Mouse (Mus musculus) heart, postnatal 0 days (tissue): ENCODE results near the gene Higd1b. TPM values are rescaled to one million over a fixed set of nuclear protein-coding genes. Genes with fewer than 3 reads are reported as not detected.

ENCODE experiments used
- ATAC-seq: fragments of 200-750 bp; cut with Nextera tagmentation; 2 replicates; pipeline ENCODE4 v1.8.0; 2017; ENCODE audit warnings: low read depth, moderate number of reproducible peaks, moderate library complexity; ENCODE audit not compliant: insufficient read depth
- DNase-seq: peaks from one replicate; pipeline ENCODE4 v3.0.0-alpha.2; 2016; ENCODE audit warnings: low spot score
- H3K27ac ChIP-seq: fragments of 300-500 bp; sonication (generic); 2 replicates; pipeline ENCODE4 v1.5.1; 2014; ENCODE audit warnings: low read depth, mild to moderate bottlenecking
- H3K27me3 ChIP-seq: fragments of 300-500 bp; sonication (generic); 2 replicates; pipeline ENCODE4 v1.6.1; 2014; ENCODE audit warnings: low read length, mixed read lengths; ENCODE audit not compliant: control insufficient read depth, insufficient read depth
- H3K36me3 ChIP-seq: fragments of 300-500 bp; sonication (generic); replicated peaks from 2 replicates; pipeline ENCODE4 v1.6.1; 2014; ENCODE audit warnings: low read length, mixed read lengths; ENCODE audit not compliant: control insufficient read depth, insufficient read depth
- H3K4me1 ChIP-seq: fragments of 300-500 bp; sonication (generic); 2 replicates; pipeline ENCODE4 v1.6.1; 2014; ENCODE audit warnings: antibody characterized with exemption; ENCODE audit not compliant: control insufficient read depth, insufficient read depth
- H3K4me2 ChIP-seq: fragments of 300-500 bp; sonication (generic); 2 replicates; pipeline ENCODE4 v1.6.1; 2014; ENCODE audit warnings: low read depth, mild to moderate bottlenecking, low read length, moderate library complexity
- H3K4me3 ChIP-seq: fragments of 300-500 bp; sonication (generic); 2 replicates; pipeline ENCODE4 v1.5.1; 2014; ENCODE audit warnings: low read depth, low read length
- H3K9ac ChIP-seq: fragments of 300-500 bp; sonication (generic); replicated peaks from 2 replicates; pipeline ENCODE4 v1.6.1; 2014; ENCODE audit warnings: low read depth, low read length, mixed read lengths
- H3K9me3 ChIP-seq: fragments of 300-500 bp; sonication (generic); replicated peaks from 2 replicates; pipeline ENCODE4 v1.6.1; 2016; ENCODE audit warnings: low read length; ENCODE audit not compliant: control insufficient read depth
- CTCF ChIP-seq: IDR thresholded peaks from 2 replicates; pipeline ENCODE4 v1.5.1; 2016; ENCODE audit warnings: antibody characterized with exemption, control low read depth, low read depth
- EP300 ChIP-seq: IDR thresholded peaks from 2 replicates; pipeline ENCODE4 v1.6.1; 2016; ENCODE audit warnings: antibody characterized with exemption, low read depth
- WGBS: fragments of 180-500 bp; shearing (Covaris S2); extraction: QIAGEN DNeasy Blood & Tissue Kit; methylation state at CpG from one replicate; pipeline ENCODE4 v1.1.7; 2014; 5-methylcytosine and 5-hydroxymethylcytosine counted together
- polyA plus RNA-seq: library from polyadenylated mRNA; unstranded; fragments of >200 nt; fragmentation: Nextera tagmentation; extraction: Ambion mirVana; gene quantifications from 2 replicates; pipeline ENCODE4 v1.2.1, GENCODE M21; 2015
- total RNA-seq: library from RNA; depleted of rRNA; stranded (reverse); fragments of >200 nt; gene quantifications from 2 replicates; pipeline ENCODE4 v1.2.3, GENCODE M21; 2014; ENCODE audit warnings: low replicate concordance; rRNA removed

The Higd1b gene
- total RNA-seq (4.6 and 38.7 TPM in 2 replicates), polyA plus RNA-seq (11.7 and 13.2 TPM in 2 replicates)

DNA sequence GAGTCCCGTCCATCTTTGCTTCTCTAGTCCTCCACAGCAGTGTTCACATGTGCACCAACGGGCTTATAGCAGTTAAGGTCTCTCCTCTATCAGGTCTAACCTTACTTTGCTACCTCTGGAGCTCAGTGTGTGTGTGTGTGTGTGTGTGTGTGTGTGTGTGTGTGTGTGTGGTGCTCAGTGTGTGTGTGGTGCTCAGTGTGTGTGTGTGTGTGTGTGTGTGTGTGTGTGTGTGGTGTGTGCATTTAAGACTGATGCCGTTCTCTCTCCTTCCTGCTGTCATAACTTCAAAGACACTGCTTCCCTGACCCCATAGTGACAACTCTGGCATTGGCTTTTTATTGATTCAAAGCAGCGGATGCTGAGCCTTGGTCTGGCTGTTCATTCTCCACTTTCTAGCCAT lies at the start of gene Higd1b:
Higd1b (plus strand) TSS at position 301 of the 400 bp plus-strand sequence.
- Histone ChIP-seq H3K27ac (peak within 1 kb of the TSS; percentile 9; the same call in 1 of the 2 replicates), H3K4me3 (no peak within 1 kb of the TSS)
- WGBS = 72% methylated on average over 4 of the region's 4 CpGs

DNA sequence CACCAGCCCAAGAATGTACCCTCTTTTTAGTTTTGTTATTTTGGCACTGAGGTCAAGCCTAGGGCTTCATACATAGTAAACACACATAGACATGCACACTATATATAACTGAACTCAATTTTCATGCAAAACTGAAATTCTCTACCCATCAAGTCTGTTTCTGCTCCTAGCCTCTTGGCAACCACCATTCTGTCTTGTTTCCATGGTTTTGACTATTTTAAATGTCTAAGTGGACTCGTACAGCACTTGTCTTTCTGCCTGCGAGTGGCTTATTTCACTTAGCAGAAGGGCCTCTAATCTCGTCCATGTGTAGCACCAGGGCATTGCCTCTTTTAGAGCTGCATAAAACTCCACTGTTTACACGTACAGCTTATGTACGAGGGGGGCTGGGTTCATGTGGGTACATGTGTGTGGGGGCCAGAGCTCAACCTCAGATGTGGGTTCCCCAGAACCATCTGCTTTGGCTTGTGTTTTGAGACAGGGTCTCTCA lies 47.9 kb upstream of the Higd1b start:
- Histone ChIP-seq H3K27ac (peak overlapping the region; percentile 25; the same call in 1 of the 2 replicates), H3K4me1 (peaks cover 29% of the 10 kb centered on the region), H3K9ac (no peak overlapping the region), H3K4me3 (no peak overlapping the region), H3K4me2 (no peak overlapping the region), H3K9me3 (no peaks in the 10 kb centered on the region), H3K27me3 (no peaks in the 10 kb centered on the region), H3K36me3 (no peaks in the 10 kb centered on the region)
- ATAC-seq = no peak
- no peak for DNase-seq
- TF ChIP-seq EP300 = no peak
- TF ChIP-seq CTCF = no peak
- WGBS = 37% methylated on average over 5 of the region's 5 CpGs

More for the DNA sequence above, at the start of gene Higd1b:
- H3K9me3 ChIP-seq = no peaks in the 10 kb centered on the region
- no peak within 1 kb of the TSS for H3K9ac ChIP-seq
- DNase-seq (no peak), ATAC-seq (no peak)
- H3K4me1 ChIP-seq = peaks cover 8% of the 10 kb centered on the region; the same call in 1 of the 2 replicates
- no peaks in the 10 kb centered on the region for H3K27me3 ChIP-seq
- H3K36me3 ChIP-seq = peaks cover 33% of the 10 kb centered on the region
- no peak for TF ChIP-seq CTCF
- TF ChIP-seq EP300 = no peak
- H3K4me2 ChIP-seq = no peak within 1 kb of the TSS

DNA sequence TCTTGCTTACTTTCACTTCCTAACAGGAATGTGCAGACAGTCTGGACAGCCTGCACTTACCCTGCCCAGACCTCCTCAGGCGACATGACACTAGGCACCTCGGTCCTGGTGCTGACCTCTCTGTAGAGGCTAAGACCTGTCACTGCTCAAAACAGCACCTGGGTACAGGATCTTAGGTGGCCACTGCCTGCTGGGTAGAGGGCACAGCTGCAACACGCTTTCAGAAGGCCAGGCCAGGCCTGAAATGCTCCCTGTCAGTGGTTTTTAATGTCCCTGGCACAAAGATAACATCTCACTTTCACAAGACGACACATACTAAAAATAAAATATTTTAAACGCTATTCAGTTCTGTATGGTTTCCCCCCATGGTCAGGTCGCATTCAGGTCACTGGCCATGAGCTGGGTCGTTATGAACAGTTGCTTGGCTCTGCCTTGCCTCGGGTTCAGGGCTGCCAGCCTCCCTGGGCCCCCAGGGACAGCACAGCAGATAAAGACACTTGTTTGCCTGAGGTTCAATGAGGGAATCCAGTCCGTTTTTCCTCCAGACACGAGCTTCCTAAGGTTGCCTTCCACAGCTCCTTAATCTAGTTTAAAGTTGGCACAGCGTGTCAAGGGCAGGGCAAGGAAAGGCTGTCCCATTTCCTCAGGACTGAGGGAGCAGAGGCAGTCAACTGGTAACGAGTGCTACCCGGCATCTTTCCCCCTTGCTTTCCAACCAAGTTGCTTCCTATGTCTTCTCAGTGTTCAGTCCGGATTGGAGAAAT lies 43.8 kb upstream of the Higd1b start:
- DNase-seq = no peak
- Histone ChIP-seq H3K9me3 (no peaks in the 10 kb centered on the region), H3K36me3 (0 out of 2 replicates have a peak, but pooled peaks cover 5% of the 10 kb centered on the region), H3K27ac (peak overlapping the region; percentile 71), H3K4me3 (no peak overlapping the region), H3K4me2 (peak overlapping the region; percentile 22; the same call in 1 of the 2 replicates), H3K9ac (peak overlapping the region; percentile 10; the same call in 1 of the 2 replicates), H3K4me1 (peaks cover 31% of the 10 kb centered on the region), H3K27me3 (no peaks in the 10 kb centered on the region)
- TF ChIP-seq CTCF (no peak), EP300 (no peak)
- peak; percentile 35; the same call in 1 of the 2 replicates for ATAC-seq
- 22% methylated on average over 14 of the region's 14 CpGs for WGBS

DNA sequence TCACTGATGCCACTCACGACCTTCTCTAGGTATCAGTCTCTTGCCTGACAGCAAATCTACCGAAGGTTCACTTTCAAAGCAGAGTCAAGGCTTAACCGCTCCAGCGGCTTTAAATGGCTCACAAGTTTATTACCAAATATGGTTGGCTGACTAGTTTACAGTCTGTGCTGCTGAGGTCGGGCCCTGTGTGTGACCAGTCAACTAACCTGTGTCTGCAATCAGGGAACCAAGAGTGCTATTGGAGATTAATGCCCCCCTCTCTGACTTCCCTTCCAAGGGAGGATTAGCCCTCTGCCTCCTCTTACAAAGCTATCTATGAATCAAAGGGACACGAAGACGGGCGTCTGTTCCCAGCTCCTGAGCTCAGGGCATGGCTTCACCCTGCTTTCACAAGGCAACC lies 41.5 kb upstream of the Higd1b start:
- Histone ChIP-seq H3K27ac (peak overlapping the region; percentile 72), H3K27me3 (no peaks in the 10 kb centered on the region), H3K9me3 (no peaks in the 10 kb centered on the region), H3K4me2 (no peak overlapping the region), H3K4me1 (peaks cover 23% of the 10 kb centered on the region), H3K4me3 (no peak overlapping the region), H3K9ac (0 out of 2 replicates have a peak overlapping the region, but pooled peaks have one; percentile 10), H3K36me3 (peaks cover 14% of the 10 kb centered on the region)
- TF ChIP-seq EP300 = no peak
- TF ChIP-seq CTCF = no peak
- 25% methylated on average over 8 of the region's 8 CpGs for WGBS
- DNase-seq (no peak), ATAC-seq (peak; percentile 39; the same call in 1 of the 2 replicates)

DNA sequence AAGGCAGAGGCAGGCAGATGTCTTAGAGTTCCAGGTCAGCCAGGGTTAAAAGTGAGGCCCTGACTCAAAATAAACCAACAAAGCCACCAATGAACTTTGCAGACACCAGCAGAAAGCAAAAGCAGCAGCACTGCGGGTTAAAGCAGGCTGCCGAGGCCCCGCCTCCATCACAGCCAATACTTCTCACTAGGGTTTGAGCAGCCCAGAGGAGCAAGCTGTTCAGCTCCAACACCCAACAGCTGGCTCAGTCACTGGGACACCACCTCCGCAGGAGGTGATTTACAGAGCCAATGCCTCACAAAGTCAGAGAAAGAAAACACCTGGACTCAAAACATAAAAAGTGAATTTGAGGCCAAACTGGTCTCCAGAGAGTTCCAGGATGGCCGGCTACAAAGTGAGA lies 32.2 kb upstream of the Higd1b start:
- ATAC-seq (no peak), DNase-seq (no peak)
- Histone ChIP-seq H3K27me3 (no peaks in the 10 kb centered on the region), H3K9ac (no peak overlapping the region), H3K4me1 (peaks cover 8% of the 10 kb centered on the region), H3K9me3 (no peaks in the 10 kb centered on the region), H3K27ac (no peak overlapping the region), H3K36me3 (peaks cover 43% of the 10 kb centered on the region), H3K4me2 (no peak overlapping the region), H3K4me3 (no peak overlapping the region)
- 79% methylated on average over 5 of the region's 5 CpGs for WGBS
- TF ChIP-seq CTCF (no peak), EP300 (no peak)
